In the genomic region with DNA sequence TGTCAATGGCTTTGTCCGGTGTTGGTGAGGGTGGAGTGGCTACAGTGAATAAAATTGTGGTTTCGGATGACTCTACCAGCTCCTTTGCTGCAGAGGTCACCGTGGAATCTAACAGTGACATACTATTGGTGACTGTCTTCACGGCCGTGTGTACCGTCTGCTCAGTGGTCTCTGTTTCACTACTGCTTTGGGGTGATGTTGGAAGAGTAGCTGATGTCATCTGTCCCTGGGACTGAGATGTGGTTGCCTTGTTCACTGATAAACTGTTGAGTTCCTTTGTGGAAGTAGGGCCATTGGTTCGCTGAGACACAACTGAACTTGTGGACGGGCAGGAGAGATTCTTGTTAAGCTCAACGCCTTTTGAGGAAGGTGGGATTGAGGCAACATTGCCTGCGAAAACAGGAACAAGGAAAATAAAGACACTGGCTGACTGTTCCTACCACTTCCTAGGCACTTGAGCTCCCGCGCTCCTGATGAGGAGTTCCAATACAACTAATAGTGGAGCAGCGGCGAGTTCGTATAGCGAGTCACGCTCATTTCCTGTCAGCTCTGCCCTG, we compare ENCODE assay signal across 12 mouse cellular contexts. TPM values are rescaled to one million over a fixed set of nuclear protein-coding genes. Genes with fewer than 3 reads are reported as not detected.
"Had no signal": no experiment of that assay in that cellular context is flagged by ENCODE, and none has a peak within 500 bp of the region (broad histone marks: within the 10 kb centered on the region; RNA-seq: fewer than 3 reads in every experiment).

No protein-coding gene starts in this region.

- DNase-seq: retina, postnatal 1 day; right cerebral cortex, adult 18-20 months; right cerebral cortex, postnatal 14 days; right cerebral cortex, postnatal 25 days; right cerebral cortex, postnatal 4 days; spleen, adult 18-20 months; thymus, adult 18-20 months; thymus, adult 2 months; thymus, postnatal 14 days; thymus, postnatal 25 days; thymus, postnatal 4 days had no signal

RNA-seq across cellular contexts. Expression of a gene that starts 0.6 kb away (rescaled TPM):
- total RNA-seq: neutrophil, adult 5-6 weeks had no signal

RNA-seq across cellular contexts. Expression of a gene that starts 23.8 kb away (rescaled TPM):
- total RNA-seq: neutrophil, adult 5-6 weeks had no signal
